Mouse (Mus musculus): ENCODE measurements around the gene Rarb.
A peak's percentile ranks its signal among the peaks of the same experiment; 100 is the strongest.

Gene Rarb

GRCm38 (mm10) chr14:16437386-16437785 lies 381.6 kb downstream of the Rarb start:
- DNase-seq (ENCODE audit: low read depth, low spot score), result no peak

GRCm38 (mm10) chr14:16434396-16435171 lies 384.4 kb downstream of the Rarb start:
- DNase-seq (ENCODE audit: low read depth, low spot score), result peak; percentile 87

DNA sequence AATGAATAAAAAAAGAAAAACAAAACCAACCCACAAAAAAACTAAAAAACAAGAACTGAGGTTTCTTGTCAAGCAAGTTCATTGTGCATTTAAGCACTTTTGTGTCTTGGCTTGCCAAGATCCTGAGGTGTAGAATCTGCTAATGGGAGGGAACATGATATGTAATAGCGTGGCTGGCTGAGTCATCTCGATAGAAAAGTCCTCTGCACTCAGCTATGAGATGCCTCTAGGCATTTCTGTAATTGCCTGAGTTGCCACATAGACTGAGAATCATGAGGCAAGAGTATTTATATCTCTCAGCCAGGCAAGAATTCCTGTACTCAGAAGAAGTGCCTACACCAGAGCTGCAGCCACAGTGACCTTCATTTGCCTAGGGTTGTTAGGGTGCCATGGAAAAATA lies 385.8 kb downstream of the Rarb start:
- no peak for DNase-seq (ENCODE audit: low read depth, low spot score)

DNA sequence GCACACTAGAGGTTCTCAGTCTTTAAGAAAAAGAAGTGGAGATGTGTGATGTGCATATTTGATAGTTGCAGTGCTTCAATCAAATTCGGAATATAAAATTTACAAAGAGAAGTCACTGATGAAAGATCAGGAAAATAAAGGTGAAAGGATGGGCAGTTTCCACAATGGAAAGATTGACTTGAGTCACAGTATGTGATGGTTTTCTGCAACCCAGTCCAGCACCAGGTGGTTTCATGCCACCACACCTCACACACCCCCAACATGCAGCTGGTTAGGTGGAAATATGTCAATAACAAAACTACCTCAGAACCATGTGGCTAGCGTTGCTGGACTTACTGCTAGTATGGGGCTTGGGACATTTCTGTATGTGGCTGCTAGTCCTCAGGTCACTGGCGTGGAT lies 386.4 kb downstream of the Rarb start:
- DNase-seq (ENCODE audit: low read depth, low spot score), result no peak

GRCm38 (mm10) chr14:16431941-16432499 lies 386.9 kb downstream of the Rarb start:
- no peak for DNase-seq (ENCODE audit: low read depth, low spot score)

DNA sequence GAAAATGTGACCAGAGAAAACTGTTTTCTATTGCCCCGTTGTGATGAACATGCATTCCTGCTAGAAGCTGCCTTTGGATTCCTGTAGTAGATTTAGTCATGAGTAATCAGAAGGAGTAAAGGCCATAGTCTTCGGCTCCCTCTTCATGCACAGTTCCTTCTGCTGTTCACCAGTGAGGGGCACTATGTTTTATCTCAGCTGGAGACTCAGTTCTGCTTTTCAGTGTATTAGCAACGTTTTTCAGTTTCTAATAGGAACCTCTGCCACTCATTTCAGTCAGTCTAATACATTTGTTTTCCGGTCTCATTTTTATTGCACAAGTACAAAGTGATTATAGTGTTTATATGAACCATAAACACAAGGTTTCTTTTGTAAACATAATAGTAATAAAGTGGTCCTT lies 391.4 kb downstream of the Rarb start:
- no peak for DNase-seq (ENCODE audit: low read depth, low spot score)

DNA sequence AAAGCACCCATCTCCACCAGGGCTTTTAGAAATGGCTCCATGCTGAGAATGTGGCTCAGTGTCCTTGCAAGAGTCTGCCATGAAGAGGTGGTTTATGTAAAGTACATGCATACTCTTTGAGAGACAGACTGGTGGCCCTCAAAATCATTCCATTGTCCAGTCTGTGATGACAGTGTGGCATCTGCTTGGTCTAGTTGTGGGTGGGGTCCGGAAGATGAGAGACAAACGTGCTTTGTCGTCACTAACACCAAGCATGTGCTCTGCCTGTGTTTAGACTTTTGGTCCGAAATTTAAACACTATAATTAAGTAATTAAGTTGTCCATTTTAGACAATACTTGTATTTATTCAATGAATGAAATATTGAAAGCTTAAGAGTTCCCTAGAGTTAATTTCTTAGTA lies 404.8 kb downstream of the Rarb start:
- peak; percentile 11 for DNase-seq (ENCODE audit: low read depth, low spot score)

DNA sequence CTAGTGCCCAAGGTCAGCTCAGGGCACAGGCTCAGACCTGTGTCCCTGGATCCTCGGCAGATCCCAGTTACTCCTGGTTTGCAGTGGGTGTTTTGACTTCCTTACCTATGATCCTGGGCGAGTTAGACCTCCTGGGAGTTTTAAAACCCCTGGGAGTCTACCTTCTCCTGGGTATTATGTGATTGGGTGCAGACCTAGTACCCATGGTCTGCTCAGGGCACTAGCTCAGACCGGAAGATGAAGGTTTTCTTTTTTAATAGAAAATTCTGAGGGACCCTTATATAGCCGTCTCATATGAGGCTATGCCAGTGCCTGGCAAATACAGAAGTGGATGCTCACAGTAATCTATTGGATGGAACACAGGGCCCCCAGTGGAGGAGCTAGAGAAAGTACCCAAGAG lies 413.8 kb downstream of the Rarb start:
- DNase-seq (ENCODE audit: low read depth, low spot score), result no peak

DNA sequence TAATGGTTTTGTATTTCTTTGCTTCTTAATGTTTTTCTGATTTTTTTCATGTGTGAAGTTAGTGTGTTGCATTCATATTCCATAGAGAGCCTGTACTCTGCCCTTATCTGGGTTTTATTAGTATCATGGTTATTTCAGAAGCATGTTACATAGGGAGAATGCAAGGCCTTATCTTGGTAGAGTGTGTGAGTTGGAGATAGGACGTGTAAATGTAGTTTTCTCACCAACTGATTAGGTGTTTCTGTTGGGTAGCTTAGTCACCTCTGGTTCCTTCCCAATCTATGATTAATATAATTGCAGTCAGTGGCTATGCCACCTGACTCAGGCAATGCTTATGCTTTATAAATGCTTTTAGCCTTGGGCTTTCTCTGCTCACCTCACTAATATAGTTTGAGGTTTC lies 434.2 kb downstream of the Rarb start:
- no peak for DNase-seq (ENCODE audit: low read depth, low spot score)

All from ES-CJ7 (cell line).